Mouse (Mus musculus): ENCODE results near the gene RPS10-NUDT3.

GRCm38 (mm10) chr17:27653253-27653959 lies 18.4 kb upstream of the RPS10-NUDT3 start:
- TF ChIP-seq CTCF (IDR thresholded peaks at IDR 0.05; ENCODE audit: control insufficient read depth, insufficient read depth, insufficient replicate concordance, low read depth, low read length) (no peak), POLR2A (IDR thresholded peaks at IDR 0.05; ENCODE audit: control insufficient read depth, low read depth, low read length) (no peak)

All from testis, adult 2 months (tissue).